Mouse (Mus musculus) lung, postnatal 0 days (tissue): ENCODE data around the gene Mettl1.
A peak's percentile ranks its signal among the peaks of the same experiment; 100 is the strongest.

ENCODE experiments used
- CTCF ChIP-seq: IDR thresholded peaks from 2 replicates; pipeline ENCODE4 v1.5.1; 2016; ENCODE audit warnings: antibody characterized with exemption, mild to moderate bottlenecking
- EP300 ChIP-seq: IDR thresholded peaks from 2 replicates; pipeline ENCODE4 v1.6.1; 2016; ENCODE audit warnings: antibody characterized with exemption, mild to moderate bottlenecking, control low read depth

DNA sequence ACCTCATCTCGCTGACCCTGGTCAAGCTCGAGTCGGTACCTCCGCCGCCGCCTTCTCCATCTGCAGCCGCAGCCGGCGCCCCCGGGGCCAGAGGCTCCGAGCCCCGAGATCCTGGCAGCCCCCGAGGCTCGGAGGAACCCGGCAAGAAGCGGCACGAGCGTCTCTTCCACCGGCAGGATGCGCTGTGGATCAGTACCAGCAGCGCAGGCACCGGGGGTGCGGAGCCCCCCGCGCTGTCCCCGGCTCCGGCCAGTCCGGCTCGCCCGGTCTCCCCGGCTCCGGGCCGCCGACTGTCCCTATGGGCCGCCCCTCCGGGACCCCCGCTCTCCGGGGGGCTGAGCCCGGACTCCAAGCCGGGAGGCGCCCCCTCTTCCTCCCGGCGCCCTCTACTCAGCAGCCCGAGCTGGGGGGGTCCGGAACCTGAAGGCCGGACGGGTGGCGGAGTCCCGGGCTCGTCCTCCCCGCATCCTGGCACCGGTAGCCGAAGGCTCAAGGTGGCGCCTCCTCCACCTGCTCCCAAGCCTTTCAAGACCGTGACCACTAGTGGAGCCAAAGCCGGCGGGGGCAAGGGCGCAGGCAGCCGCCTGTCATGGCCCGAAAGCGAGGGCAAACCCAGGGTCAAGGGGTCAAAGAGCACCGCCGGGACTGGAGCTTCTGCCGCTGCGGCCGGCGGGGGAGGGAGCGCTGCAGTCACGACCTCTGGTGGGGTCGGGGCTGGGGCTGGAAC, 38.6 kb downstream of the Mettl1 start:
- peak; percentile 34; the same call in 1 of the 2 replicates for TF ChIP-seq CTCF
- TF ChIP-seq EP300 = no peak
